Comparison of ENCODE assay signal across 17 mouse cellular contexts in the genomic region with DNA sequence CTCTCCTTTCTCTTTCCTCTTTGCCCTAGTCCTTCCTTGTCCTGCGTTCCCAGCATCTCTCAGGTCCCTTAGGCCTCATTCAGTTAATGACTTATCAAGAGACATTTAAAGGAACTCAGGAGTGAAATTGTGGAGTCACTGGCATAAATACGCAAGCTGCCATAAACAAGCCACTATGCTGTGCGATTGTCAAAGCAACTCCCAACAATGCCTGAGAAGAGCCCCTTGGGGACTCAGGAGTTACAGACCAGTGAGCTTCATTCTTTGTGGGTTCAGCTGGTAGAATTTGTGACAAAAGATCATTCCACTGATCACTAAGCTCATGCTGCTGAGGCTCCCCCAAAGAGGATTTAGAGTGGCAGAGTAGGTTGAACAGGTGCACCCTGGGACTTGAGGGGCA.
"Had no signal": no experiment of that assay in that cellular context is flagged by ENCODE, and none has a peak within 500 bp of the region (broad histone marks: within the 10 kb centered on the region; RNA-seq: fewer than 3 reads in every experiment).

No protein-coding gene starts in this region.

- DNase-seq: kidney, adult 8-10 months; kidney, postnatal 25 days; lung, postnatal 14 days; right cerebral cortex, postnatal 4 days; spleen, adult 18-20 months; thymus, adult 2 months; thymus, postnatal 25 days had no signal

- H3K4me1 ChIP-seq: limb, embryonic 15.5 days; liver, embryonic 12.5 days; lung, embryonic 15.5 days; megakaryocyte, embryonic 14.5 days; midbrain, embryonic 12.5 days; stomach, embryonic 15.5 days had no signal

- H3K9ac ChIP-seq: limb, embryonic 15.5 days; liver, embryonic 12.5 days; lung, embryonic 15.5 days; midbrain, embryonic 12.5 days; stomach, embryonic 15.5 days had no signal

- H3K27ac ChIP-seq: left cerebral cortex, adult 2 months; limb, embryonic 15.5 days; liver, embryonic 12.5 days; lung, embryonic 15.5 days; macrophage; midbrain, embryonic 12.5 days; stomach, embryonic 15.5 days had no signal

- H3K36me3 ChIP-seq: limb, embryonic 15.5 days; liver, embryonic 12.5 days; lung, embryonic 15.5 days; midbrain, embryonic 12.5 days; stomach, embryonic 15.5 days had no signal

- H3K27me3 ChIP-seq: limb, embryonic 15.5 days; liver, embryonic 12.5 days; lung, embryonic 15.5 days; megakaryocyte, embryonic 14.5 days; midbrain, embryonic 12.5 days; stomach, embryonic 15.5 days had no signal

- ATAC-seq: intestine, postnatal 0 days; liver, embryonic 12.5 days; midbrain, embryonic 16.5 days had no signal

- H3K4me3 ChIP-seq: left cerebral cortex, adult 2 months; limb, embryonic 15.5 days; liver, embryonic 12.5 days; lung, embryonic 15.5 days; megakaryocyte, embryonic 14.5 days; midbrain, embryonic 12.5 days; stomach, embryonic 15.5 days had no signal

- H3K9me3 ChIP-seq: limb, embryonic 15.5 days; liver, embryonic 12.5 days; lung, embryonic 15.5 days; megakaryocyte, embryonic 14.5 days; midbrain, embryonic 12.5 days; stomach, embryonic 15.5 days had no signal

- H3K4me2 ChIP-seq: limb, embryonic 15.5 days; liver, embryonic 12.5 days; lung, embryonic 15.5 days; midbrain, embryonic 12.5 days; stomach, embryonic 15.5 days had no signal
